Mouse (Mus musculus): ENCODE measurements at regions not wholly inside any gene's neighbourhood (a gene's known extent, or its start where the extent isn't known, plus 50 kb on each side); places are given as distances from the start of the nearest gene placed in this dataset.
"Not testable (repeated sequence)": the region's sequence is repeated elsewhere in the genome, so short reads cannot be mapped to it uniquely, and the experiment has no call there.

- in situ Hi-C loops (cut with MboI, MseI), result no loop called here
Observed at GRCm38 (mm10) chr4:51868250-51868649, 570.8 kb upstream of the Smc2 start.

- in situ Hi-C loops (cut with MboI, MseI), result not testable (repeated sequence)
Observed at GRCm38 (mm10) chr4:51868716-51869115, 570.3 kb upstream of the Smc2 start.

GRCm38 (mm10) chr4:51885460-51885859 lies 553.6 kb upstream of the Smc2 start:
- in situ Hi-C loops (cut with MboI, MseI), result no loop called here

- in situ Hi-C loops (cut with MboI, MseI), result no loop called here
Observed at GRCm38 (mm10) chr4:51889280-51889679, 549.8 kb upstream of the Smc2 start.

GRCm38 (mm10) chr4:51928245-51928644 lies 510.8 kb upstream of the Smc2 start:
- in situ Hi-C loops (cut with MboI, MseI), result no loop called here

GRCm38 (mm10) chr4:51969751-51970150 lies 469.3 kb upstream of the Smc2 start:
- in situ Hi-C loops (cut with MboI, MseI), result no loop called here

- in situ Hi-C loops (cut with MboI, MseI), result no loop called here
Observed at GRCm38 (mm10) chr4:51978962-51979361, 460.1 kb upstream of the Smc2 start.

- in situ Hi-C loops (cut with MboI, MseI), result loop anchor here (10.0 kb wide), 1 partner anchor 1968 kb away; no protein-coding TSS in a partner anchor
Observed at GRCm38 (mm10) chr4:51992482-51992881, 446.6 kb upstream of the Smc2 start.

- in situ Hi-C loops (cut with MboI, MseI), result no loop called here
Observed at GRCm38 (mm10) chr4:52036765-52037353, 402.2 kb upstream of the Smc2 start.

- in situ Hi-C loops (cut with MboI, MseI), result loop anchor here (10.0 kb wide), 1 partner anchor 1699 kb away; no protein-coding TSS in a partner anchor
Observed at GRCm38 (mm10) chr4:52043404-52043803, 395.6 kb upstream of the Smc2 start.

GRCm38 (mm10) chr4:52050948-52051347 lies 388.1 kb upstream of the Smc2 start:
- in situ Hi-C loops (cut with MboI, MseI), result no loop called here

GRCm38 (mm10) chr4:52056031-52056430 lies 383.0 kb upstream of the Smc2 start:
- in situ Hi-C loops (cut with MboI, MseI), result no loop called here

- in situ Hi-C loops (cut with MboI, MseI), result no loop called here
Observed at GRCm38 (mm10) chr4:52060031-52060430, 379.0 kb upstream of the Smc2 start.

GRCm38 (mm10) chr4:52099187-52099586 lies 339.9 kb upstream of the Smc2 start:
- in situ Hi-C loops (cut with MboI, MseI), result no loop called here

- in situ Hi-C loops (cut with MboI, MseI), result no loop called here
Observed at GRCm38 (mm10) chr4:52105887-52106286, 333.2 kb upstream of the Smc2 start.

GRCm38 (mm10) chr4:52117765-52118290 lies 321.2 kb upstream of the Smc2 start:
- in situ Hi-C loops (cut with MboI, MseI), result no loop called here

- in situ Hi-C loops (cut with MboI, MseI), result no loop called here
Observed at GRCm38 (mm10) chr4:52118439-52119072, 320.5 kb upstream of the Smc2 start.

- in situ Hi-C loops (cut with MboI, MseI), result no loop called here
Observed at GRCm38 (mm10) chr4:52152565-52153164, 286.4 kb upstream of the Smc2 start.

GRCm38 (mm10) chr4:52176240-52176639 lies 262.8 kb upstream of the Smc2 start:
- in situ Hi-C loops (cut with MboI, MseI), result no loop called here

GRCm38 (mm10) chr4:52197777-52198176 lies 241.3 kb upstream of the Smc2 start:
- in situ Hi-C loops (cut with MboI, MseI), result no loop called here

- in situ Hi-C loops (cut with MboI, MseI), result no loop called here
Observed at GRCm38 (mm10) chr4:52210601-52211000, 228.4 kb upstream of the Smc2 start.

- in situ Hi-C loops (cut with MboI, MseI), result no loop called here
Observed at GRCm38 (mm10) chr4:52211022-52211421, 228.0 kb upstream of the Smc2 start.

- in situ Hi-C loops (cut with MboI, MseI), result no loop called here
Observed at GRCm38 (mm10) chr4:52213363-52213762, 225.7 kb upstream of the Smc2 start.
